Mouse (Mus musculus) intestine, embryonic 15.5 days (tissue): Measurements from ENCODE around the gene Gm5767. TPM values are rescaled to one million over a fixed set of nuclear protein-coding genes. Genes with fewer than 3 reads are reported as not detected.
"Not testable (repeated sequence)": the region's sequence is repeated elsewhere in the genome, so short reads cannot be mapped to it uniquely, and the experiment has no call there.

ENCODE experiments used
- ATAC-seq: fragments of 200-750 bp; cut with Nextera tagmentation; 2 replicates; pipeline ENCODE4 v1.8.0; 2017; ENCODE audit warnings: moderate TSS enrichment, moderate library complexity
- H3K27ac ChIP-seq: fragments of 300-500 bp; sonication (generic); 2 replicates; pipeline ENCODE4 v1.5.1; 2015; ENCODE audit warnings: mild to moderate bottlenecking, inconsistent platforms
- H3K27me3 ChIP-seq: fragments of 300-500 bp; sonication (generic); replicated peaks from 2 replicates; pipeline ENCODE4 v1.6.1; 2015; ENCODE audit warnings: inconsistent platforms
- H3K36me3 ChIP-seq: fragments of 300-500 bp; sonication (generic); 2 replicates; pipeline ENCODE4 v1.6.1; 2015; ENCODE audit warnings: inconsistent platforms
- H3K4me1 ChIP-seq: fragments of 300-500 bp; sonication (generic); replicated peaks from 2 replicates; pipeline ENCODE4 v1.6.1; 2015; ENCODE audit warnings: inconsistent platforms
- H3K4me2 ChIP-seq: fragments of 300-500 bp; sonication (generic); replicated peaks from 2 replicates; pipeline ENCODE4 v1.6.1; 2015; ENCODE audit warnings: mild to moderate bottlenecking, inconsistent platforms
- H3K4me3 ChIP-seq: fragments of 300-500 bp; sonication (generic); replicated peaks from 2 replicates; pipeline ENCODE4 v1.5.1; 2015; ENCODE audit warnings: inconsistent platforms
- H3K9ac ChIP-seq: fragments of 300-500 bp; sonication (generic); 2 replicates; pipeline ENCODE4 v1.6.1; 2015; ENCODE audit warnings: inconsistent platforms
- H3K9me3 ChIP-seq: fragments of 300-500 bp; sonication (generic); 2 replicates; pipeline ENCODE4 v1.6.1; 2016; ENCODE audit warnings: inconsistent platforms
- WGBS: fragments of 180-500 bp; shearing (Covaris S2); methylation state at CpG from one replicate; pipeline ENCODE4 v1.1.7; 2015; 5-methylcytosine and 5-hydroxymethylcytosine counted together
- polyA plus RNA-seq: library from polyadenylated mRNA; unstranded; fragments of >200 nt; fragmentation: Nextera tagmentation; extraction: Ambion mirVana; gene quantifications from 2 replicates; pipeline ENCODE4 v1.2.1, GENCODE M21; 2015

Gene Gm5767
- polyA plus RNA-seq, 1 experiment from 2014 or later, result not detected

DNA sequence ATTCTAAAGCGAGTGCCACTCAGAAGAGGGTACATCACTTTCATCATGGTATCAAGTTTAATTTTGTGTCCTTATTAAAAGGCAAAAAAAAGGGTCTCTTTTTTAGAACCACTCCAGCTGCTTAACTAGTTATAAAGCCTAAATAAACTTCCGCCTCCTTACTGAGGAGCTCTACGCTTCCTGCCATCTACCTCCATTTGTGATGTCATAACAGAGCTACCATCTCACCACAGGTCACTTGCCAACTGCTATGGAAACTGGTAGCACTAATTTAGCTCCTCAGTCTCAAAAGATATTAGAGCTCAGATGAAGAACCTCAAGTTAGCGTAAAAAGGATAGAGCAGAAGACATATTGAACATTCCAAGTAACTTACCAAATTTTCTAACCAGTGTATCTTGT lies 39.9 kb downstream of the Gm5767 start:
- Histone ChIP-seq H3K4me2 (no peak overlapping the region), H3K27me3 (no peaks in the 10 kb centered on the region), H3K4me3 (no peak overlapping the region), H3K27ac (no peak overlapping the region), H3K36me3 (no peaks in the 10 kb centered on the region), H3K9ac (no peak overlapping the region), H3K4me1 (0 out of 2 replicates have a peak, but pooled peaks cover 5% of the 10 kb centered on the region), H3K9me3 (no peaks in the 10 kb centered on the region)
- no peak for ATAC-seq
- WGBS, result 92% methylated on average over 4 of the region's 4 CpGs

DNA sequence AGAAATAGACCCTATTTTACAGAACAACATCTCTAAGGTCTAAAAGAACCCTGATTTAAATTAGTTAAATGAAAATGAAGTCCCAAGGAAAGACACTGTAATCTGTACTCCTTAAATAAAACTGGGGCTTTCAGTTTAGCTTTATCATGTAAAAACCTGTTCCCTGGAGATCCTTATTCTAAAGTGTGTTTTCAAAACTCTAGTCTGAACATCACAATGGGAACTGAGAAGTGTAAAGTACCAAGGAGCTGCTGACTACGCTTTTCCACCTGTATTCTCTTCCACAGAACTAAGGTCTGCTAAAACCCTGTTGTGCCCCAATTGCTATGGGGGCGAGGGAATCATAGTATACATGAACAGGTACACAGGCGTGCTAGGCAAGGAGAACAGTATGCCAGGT lies 43.5 kb downstream of the Gm5767 start:
- ATAC-seq, result no peak
- no peak overlapping the region for H3K27ac ChIP-seq
- H3K9ac ChIP-seq, result no peak overlapping the region
- WGBS, result 88% methylated on average over 3 of the region's 3 CpGs
- H3K27me3 ChIP-seq, result no peaks in the 10 kb centered on the region
- no peak overlapping the region for H3K4me2 ChIP-seq
- H3K36me3 ChIP-seq, result no peaks in the 10 kb centered on the region
- 0 out of 2 replicates have a peak, but pooled peaks cover 9% of the 10 kb centered on the region for H3K4me1 ChIP-seq
- H3K4me3 ChIP-seq, result no peak overlapping the region
- no peaks in the 10 kb centered on the region for H3K9me3 ChIP-seq

DNA sequence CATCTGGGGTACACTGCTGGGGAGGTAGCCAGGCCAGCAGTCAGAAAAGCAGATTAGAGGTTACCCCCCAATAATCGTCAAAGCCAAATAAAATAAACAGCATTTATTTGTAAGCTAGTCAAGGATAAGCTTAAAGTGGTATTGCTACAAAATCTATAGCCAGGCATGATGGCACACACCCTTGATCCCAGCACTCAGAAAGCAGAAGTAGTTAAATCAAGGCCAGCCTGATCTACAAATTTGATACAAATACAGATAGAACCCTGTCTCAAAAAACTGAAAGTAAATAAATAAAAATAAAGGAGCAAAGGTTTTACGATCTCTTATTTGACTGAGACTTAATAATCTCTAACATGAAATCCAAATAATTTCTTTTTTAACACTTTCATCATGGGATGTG lies 45.2 kb downstream of the Gm5767 start:
- no peak for ATAC-seq
- no peaks in the 10 kb centered on the region for H3K9me3 ChIP-seq
- no peaks in the 10 kb centered on the region for H3K36me3 ChIP-seq
- H3K4me1 ChIP-seq, result peaks cover 10% of the 10 kb centered on the region; the same call in 1 of the 2 replicates
- H3K27me3 ChIP-seq, result no peaks in the 10 kb centered on the region
- H3K27ac ChIP-seq, result no peak overlapping the region
- 78% methylated on average over 2 of the region's 2 CpGs for WGBS
- no peak overlapping the region for H3K4me2 ChIP-seq
- H3K9ac ChIP-seq, result no peak overlapping the region
- no peak overlapping the region for H3K4me3 ChIP-seq

DNA sequence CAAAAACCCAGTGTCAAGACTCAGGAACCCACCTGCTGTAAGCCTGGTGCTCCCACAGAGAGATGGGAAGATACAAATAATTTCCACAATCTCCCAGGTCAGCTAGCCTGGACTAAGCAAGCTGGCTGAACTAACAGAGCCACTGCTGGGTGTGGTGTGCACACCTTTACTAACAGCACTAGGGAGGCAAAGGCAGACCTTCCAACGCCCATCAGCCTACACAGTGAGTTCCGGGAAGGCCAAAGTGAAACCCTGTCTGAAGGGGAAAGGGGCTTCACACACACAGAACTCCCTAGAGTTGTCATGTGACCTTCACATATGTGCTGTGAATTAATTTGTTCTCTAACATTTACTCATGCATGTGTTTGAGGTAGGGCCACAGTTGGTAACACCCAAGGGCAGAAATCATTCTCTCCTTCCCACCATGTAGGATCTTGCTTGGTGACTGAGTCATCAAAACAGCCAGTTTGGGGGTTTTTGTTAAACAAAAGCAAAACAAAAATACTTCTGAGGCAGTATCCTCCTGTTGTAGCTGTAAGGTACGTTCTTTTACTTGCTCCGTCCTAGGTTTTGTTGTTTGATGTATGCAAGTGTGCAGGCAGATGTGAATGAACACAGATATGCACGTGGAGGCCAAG lies 47.7 kb downstream of the Gm5767 start:
- no peaks in the 10 kb centered on the region for H3K36me3 ChIP-seq
- peaks cover 15% of the 10 kb centered on the region for H3K4me1 ChIP-seq
- H3K4me2 ChIP-seq, result no peak overlapping the region
- H3K27ac ChIP-seq, result no peak overlapping the region
- no peaks in the 10 kb centered on the region for H3K27me3 ChIP-seq
- 81% methylated on average over 5 of the region's 5 CpGs for WGBS
- no peaks in the 10 kb centered on the region for H3K9me3 ChIP-seq
- no peak overlapping the region for H3K4me3 ChIP-seq
- no peak overlapping the region for H3K9ac ChIP-seq
- ATAC-seq, result no peak

- Histone ChIP-seq H3K9ac (no peak overlapping the region), H3K9me3 (no peaks in the 10 kb centered on the region), H3K4me2 (no peak overlapping the region), H3K4me1 (peaks cover 35% of the 10 kb centered on the region), H3K27me3 (no peaks in the 10 kb centered on the region), H3K27ac (no peak overlapping the region), H3K36me3 (no peaks in the 10 kb centered on the region), H3K4me3 (no peak overlapping the region)
- ATAC-seq, result no peak
- WGBS, result 80% methylated on average over 7 of the region's 7 CpGs
These were observed 51.1 kb downstream of the Gm5767 start for GRCm38 (mm10) chr16:8731630-8732029.

- peaks cover 40% of the 10 kb centered on the region for H3K4me1 ChIP-seq
- not testable (repeated sequence) for H3K4me2 ChIP-seq, H3K4me3 ChIP-seq, H3K27ac ChIP-seq, H3K36me3 ChIP-seq, H3K27me3 ChIP-seq, H3K9me3 ChIP-seq, ATAC-seq, H3K9ac ChIP-seq
- 82% methylated on average over 4 of the region's 4 CpGs for whole genome bisulfite sequencing
These were observed 51.9 kb downstream of the Gm5767 start for GRCm38 (mm10) chr16:8732450-8732849.

Other genes with a start within 250 kb of the Gm5767 start
- 14.2 and 16.8 TPM in 2 replicates for gene Mettl22, start 210.0 kb upstream of the Gm5767 start, polyA plus RNA-seq
- gene Abat, start 167.3 kb upstream of the Gm5767 start, polyA plus RNA-seq, result 72.4 and 74.1 TPM in 2 replicates
- 92.0 and 98.9 TPM in 2 replicates for gene Pmm2, start 43.1 kb upstream of the Gm5767 start, polyA plus RNA-seq
- gene Tmem186, start 43.1 kb upstream of the Gm5767 start, polyA plus RNA-seq, result 22.0 and 22.2 TPM in 2 replicates
- 89.8 and 90.4 TPM in 2 replicates for gene Carhsp1, start 8.6 kb upstream of the Gm5767 start, polyA plus RNA-seq
- 22.6 and 25.5 TPM in 2 replicates for gene Usp7, start 111.5 kb downstream of the Gm5767 start, polyA plus RNA-seq
- gene 1810013L24Rik, start 149.3 kb downstream of the Gm5767 start, polyA plus RNA-seq, result 15.8 and 17.7 TPM in 2 replicates